In the genomic region with DNA sequence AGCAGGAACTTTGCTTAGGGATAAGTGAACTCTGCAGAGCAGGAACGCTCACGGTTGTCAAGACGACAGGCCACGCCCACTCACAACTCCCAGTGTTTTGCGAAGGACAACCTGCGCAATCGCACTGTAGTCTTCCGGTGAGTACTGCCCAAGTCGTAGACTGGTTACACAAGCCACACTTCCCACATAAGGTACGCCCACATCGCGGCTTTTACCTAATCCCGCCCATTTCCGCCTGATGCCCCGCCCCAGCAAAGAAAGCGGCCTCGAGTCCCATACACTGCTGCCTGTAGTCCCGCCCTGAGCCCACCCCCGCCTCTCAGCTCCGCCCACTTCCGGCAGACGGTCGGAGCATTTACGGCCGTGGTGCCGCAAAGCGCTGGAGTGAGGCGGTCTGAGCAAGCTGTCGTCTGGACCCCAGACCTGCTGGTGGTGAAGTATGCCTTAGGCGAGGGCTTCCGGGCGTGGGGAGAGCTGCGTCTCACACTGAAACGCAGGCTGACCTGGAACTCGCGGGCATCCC, we compare ENCODE assay signal across 8 mouse cellular contexts. TPM values are rescaled to one million over a fixed set of nuclear protein-coding genes. Genes with fewer than 3 reads are reported as not detected.
DNase-seq lines count a peak whose midpoint lies in the region; ATAC-seq lines count a peak whose summit lies in the region.

A gene (minus strand): TSS at position 190 of the 523 bp plus-strand sequence.
A gene (plus strand): TSS at position 319 of the 523 bp plus-strand sequence.

- ATAC-seq in intestine, embryonic 14.5 days (replicated peaks; ENCODE audit: low FRiP score, low TSS enrichment, low read depth), result peak; percentile 100

- H3K4me3 ChIP-seq in intestine, embryonic 14.5 days (ENCODE audit: low read depth, low read length), result peak within 1 kb of the TSS; percentile 77

- no peaks in the 10 kb centered on the region for H3K27me3 ChIP-seq in intestine, embryonic 14.5 days (replicated peaks; ENCODE audit: control insufficient read depth, insufficient read depth, low read length)

- H3K9me3 ChIP-seq in intestine, embryonic 14.5 days (ENCODE audit: control insufficient read depth, low read length), result no peaks in the 10 kb centered on the region

- peak within 1 kb of the TSS; percentile 67 for H3K4me2 ChIP-seq in intestine, embryonic 14.5 days (ENCODE audit: low read length)

- H3K27ac ChIP-seq in intestine, embryonic 14.5 days (ENCODE audit: low read depth), result peak within 1 kb of the TSS; percentile 94

- H3K9ac ChIP-seq in intestine, embryonic 14.5 days (ENCODE audit: low read length), result peak within 1 kb of the TSS; percentile 77

- WGBS in intestine, embryonic 14.5 days, result under 1% methylated on average over 36 of the region's 36 CpGs

- peak; percentile 91 to 96 for DNase-seq in adrenal gland, adult 18-20 months (ENCODE audit: low spot score in 2 of 2)
- DNase-seq in embryo, embryonic 11 days, result peak; percentile 99
- peak; percentile 100 for DNase-seq in gastrocnemius, postnatal 25 days
- DNase-seq in intestine, embryonic 14.5 days (ENCODE audit: low spot score), result peak; percentile 97
- DNase-seq in left cerebral cortex, postnatal 14 days (ENCODE audit: low spot score in 2 of 2), result peak; percentile 98 to 99
- DNase-seq in mesoderm, embryonic 11.5 days (ENCODE audit: low read depth, low spot score), result peak; percentile 99
- DNase-seq in right cerebral cortex, postnatal 36 days (ENCODE audit: low spot score in 2 of 2), result peak; percentile 99
- DNase-seq in yolk sac, embryonic 10.5 days (ENCODE audit: low spot score), result peak; percentile 100

- peaks cover 12% of the 10 kb centered on the region for H3K4me1 ChIP-seq in intestine, embryonic 14.5 days (replicated peaks; ENCODE audit: control insufficient read depth, insufficient read depth, low read length)

- intact Hi-C loops in left cerebral cortex, postnatal 14 days (cut with DNase I), result loop anchor here (10.0 kb wide), 1 partner anchor 134 kb away; no protein-coding TSS in a partner anchor

- H3K36me3 ChIP-seq in intestine, embryonic 14.5 days (ENCODE audit: control insufficient read depth, insufficient read depth, low read length), result peaks cover 7% of the 10 kb centered on the region

RNA-seq across cellular contexts. Expression of the first gene that starts in this region (rescaled TPM):
- total RNA-seq in adrenal gland, adult 18-20 months (2021), result under 1 TPM; 0.17 to 0.48 TPM
- under 1 TPM; 0.19 to 0.26 TPM for total RNA-seq in gastrocnemius, postnatal 25 days (2021)
- polyA plus RNA-seq in intestine, embryonic 14.5 days (2014; fragmentation: Nextera tagmentation; extraction: Ambion mirVana), result 0.43 and 0.47 TPM in 2 replicates
- total RNA-seq in left cerebral cortex, postnatal 14 days (2021), result 1 to 10 TPM; 1.5 to 1.6 TPM

RNA-seq across cellular contexts. Expression of the second gene that starts in this region (rescaled TPM):
- total RNA-seq in adrenal gland, adult 18-20 months (2021), result 100 to 1,000 TPM; 113 to 164 TPM
- 10 to 100 TPM; 49.1 to 56.8 TPM for total RNA-seq in gastrocnemius, postnatal 25 days (2021)
- 28.7 and 34.8 TPM in 2 replicates for polyA plus RNA-seq in intestine, embryonic 14.5 days (2014; fragmentation: Nextera tagmentation; extraction: Ambion mirVana)
- total RNA-seq in left cerebral cortex, postnatal 14 days (2021), result 10 to 100 TPM; 20.8 to 22.4 TPM

Comparison
In these comparisons a context has a peak if more than half of its experiments do, and no peak if none do; other contexts are left out.
1. Peak in every context shown above with its lines: DNase-seq, ATAC-seq, H3K4me3 ChIP-seq and H3K27ac ChIP-seq.